Mouse (Mus musculus): ENCODE results near the gene Lsamp.

DNA sequence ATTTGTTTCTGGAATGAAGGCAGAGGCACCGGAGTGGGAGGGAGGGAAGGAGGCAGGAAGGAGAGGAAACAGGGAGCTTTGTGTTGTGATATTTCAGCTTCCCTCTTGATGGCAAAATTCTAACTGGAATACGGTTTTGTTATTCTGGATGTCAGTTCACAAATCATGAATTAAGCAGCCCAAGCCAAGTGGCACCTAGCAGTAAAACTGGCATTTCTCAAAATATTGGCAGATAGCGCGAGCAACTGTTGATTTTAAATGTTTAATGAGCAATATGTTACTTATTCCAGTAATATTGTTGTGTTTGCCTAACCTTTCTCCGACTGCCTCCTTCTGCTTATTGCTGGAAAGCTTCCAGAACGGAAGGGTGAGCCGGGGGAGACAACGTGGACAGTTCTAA is 2118.5 kb downstream of the Lsamp start:
- TF ChIP-seq CTCF (IDR thresholded peaks at IDR 0.05; ENCODE audit: low read depth, low read length) (no peak), POLR2A (IDR thresholded peaks at IDR 0.05; ENCODE audit: extremely low read depth, insufficient read depth, low read length) (no peak)
